Mouse (Mus musculus): Measurements from ENCODE around the gene Cyp4f15. TPM values are rescaled to one million over a fixed set of nuclear protein-coding genes. Genes with fewer than 3 reads are reported as not detected.
"Not testable (repeated sequence)": the region's sequence is repeated elsewhere in the genome, so short reads cannot be mapped to it uniquely, and the experiment has no call there.

The Cyp4f15 gene
- polyA plus RNA-seq, 1 experiment from 2014 or later, result 0.27 TPM

- Histone ChIP-seq H3K27ac (replicated peaks; ENCODE audit: low read depth, low read length) (no peak overlapping the region), H3K36me3 (replicated peaks; ENCODE audit: control insufficient read depth, insufficient read depth, low read depth, low read length) (no peaks in the 10 kb centered on the region), H3K4me3 (ENCODE audit: low read depth, low read length) (no peak overlapping the region), H3K27me3 (ENCODE audit: control insufficient read depth, insufficient read depth, low read length) (no peaks in the 10 kb centered on the region), H3K4me2 (ENCODE audit: low read depth, low read length) (no peak overlapping the region), H3K4me1 (ENCODE audit: control insufficient read depth, insufficient read depth, low read length) (no peaks in the 10 kb centered on the region), H3K9ac (replicated peaks; ENCODE audit: low read length) (no peak overlapping the region), H3K9me3 (replicated peaks; ENCODE audit: control insufficient read depth, low read length) (no peaks in the 10 kb centered on the region)
- WGBS, result 81% methylated on average over 7 of the region's 7 CpGs
- DNase-seq (ENCODE audit: low spot score), result no peak
- ATAC-seq (replicated peaks; ENCODE audit: insufficient number of reproducible peaks, low FRiP score, low TSS enrichment, low read depth), result no peak
Observed at GRCm38 (mm10) chr17:32722771-32723170, 37.3 kb downstream of the Cyp4f15 start.

- H3K4me2 ChIP-seq (ENCODE audit: low read depth, low read length); ATAC-seq (replicated peaks; ENCODE audit: insufficient number of reproducible peaks, low FRiP score, low TSS enrichment, low read depth); H3K27ac ChIP-seq (replicated peaks; ENCODE audit: low read depth, low read length); H3K27me3 ChIP-seq (ENCODE audit: control insufficient read depth, insufficient read depth, low read length); DNase-seq (ENCODE audit: low spot score); H3K9ac ChIP-seq (replicated peaks; ENCODE audit: low read length); H3K4me1 ChIP-seq (ENCODE audit: control insufficient read depth, insufficient read depth, low read length); H3K4me3 ChIP-seq (ENCODE audit: low read depth, low read length); H3K9me3 ChIP-seq (replicated peaks; ENCODE audit: control insufficient read depth, low read length); H3K36me3 ChIP-seq (replicated peaks; ENCODE audit: control insufficient read depth, insufficient read depth, low read depth, low read length): not testable (repeated sequence)
Observed at GRCm38 (mm10) chr17:32726360-32726759, 40.9 kb downstream of the Cyp4f15 start.

- Histone ChIP-seq H3K4me3 (ENCODE audit: low read depth, low read length) (no peak overlapping the region), H3K9ac (replicated peaks; ENCODE audit: low read length) (no peak overlapping the region), H3K9me3 (replicated peaks; ENCODE audit: control insufficient read depth, low read length) (no peaks in the 10 kb centered on the region), H3K27ac (replicated peaks; ENCODE audit: low read depth, low read length) (no peak overlapping the region), H3K27me3 (ENCODE audit: control insufficient read depth, insufficient read depth, low read length) (no peaks in the 10 kb centered on the region), H3K4me2 (ENCODE audit: low read depth, low read length) (no peak overlapping the region), H3K4me1 (ENCODE audit: control insufficient read depth, insufficient read depth, low read length) (no peaks in the 10 kb centered on the region), H3K36me3 (replicated peaks; ENCODE audit: control insufficient read depth, insufficient read depth, low read depth, low read length) (no peaks in the 10 kb centered on the region)
- ATAC-seq (replicated peaks; ENCODE audit: insufficient number of reproducible peaks, low FRiP score, low TSS enrichment, low read depth) (no peak), DNase-seq (ENCODE audit: low spot score) (peak; percentile 15)
- WGBS, result 74% methylated on average over 3 of the region's 3 CpGs
Observed at GRCm38 (mm10) chr17:32729029-32729428, 43.6 kb downstream of the Cyp4f15 start.

- Histone ChIP-seq H3K4me1 (ENCODE audit: control insufficient read depth, insufficient read depth, low read length) (no peaks in the 10 kb centered on the region), H3K27ac (replicated peaks; ENCODE audit: low read depth, low read length) (no peak overlapping the region), H3K36me3 (replicated peaks; ENCODE audit: control insufficient read depth, insufficient read depth, low read depth, low read length) (no peaks in the 10 kb centered on the region), H3K9me3 (replicated peaks; ENCODE audit: control insufficient read depth, low read length) (no peaks in the 10 kb centered on the region), H3K4me3 (ENCODE audit: low read depth, low read length) (no peak overlapping the region), H3K9ac (replicated peaks; ENCODE audit: low read length) (no peak overlapping the region), H3K27me3 (ENCODE audit: control insufficient read depth, insufficient read depth, low read length) (no peaks in the 10 kb centered on the region), H3K4me2 (ENCODE audit: low read depth, low read length) (no peak overlapping the region)
- ATAC-seq (replicated peaks; ENCODE audit: insufficient number of reproducible peaks, low FRiP score, low TSS enrichment, low read depth) (no peak), DNase-seq (ENCODE audit: low spot score) (no peak)
- 92% methylated on average over 1 of the region's 1 CpGs for WGBS
Observed at GRCm38 (mm10) chr17:32738406-32738805, 53.0 kb downstream of the Cyp4f15 start.

GRCm38 (mm10) chr17:32741057-32741456 is 55.6 kb downstream of the Cyp4f15 start:
- no peak overlapping the region for H3K4me2 ChIP-seq (ENCODE audit: low read depth, low read length)
- no peaks in the 10 kb centered on the region for H3K27me3 ChIP-seq (ENCODE audit: control insufficient read depth, insufficient read depth, low read length)
- WGBS, result 23% methylated on average over 1 of the region's 1 CpGs
- ATAC-seq (replicated peaks; ENCODE audit: insufficient number of reproducible peaks, low FRiP score, low TSS enrichment, low read depth), result no peak
- H3K27ac ChIP-seq (replicated peaks; ENCODE audit: low read depth, low read length), result no peak overlapping the region
- no peak overlapping the region for H3K4me3 ChIP-seq (ENCODE audit: low read depth, low read length)
- no peaks in the 10 kb centered on the region for H3K9me3 ChIP-seq (replicated peaks; ENCODE audit: control insufficient read depth, low read length)
- no peaks in the 10 kb centered on the region for H3K4me1 ChIP-seq (ENCODE audit: control insufficient read depth, insufficient read depth, low read length)
- DNase-seq (ENCODE audit: low spot score), result no peak
- no peak overlapping the region for H3K9ac ChIP-seq (replicated peaks; ENCODE audit: low read length)
- no peaks in the 10 kb centered on the region for H3K36me3 ChIP-seq (replicated peaks; ENCODE audit: control insufficient read depth, insufficient read depth, low read depth, low read length)

GRCm38 (mm10) chr17:32750611-32751010 is 65.2 kb downstream of the Cyp4f15 start:
- WGBS, result 49% methylated on average over 5 of the region's 5 CpGs
- Histone ChIP-seq H3K9me3 (replicated peaks; ENCODE audit: control insufficient read depth, low read length) (no peaks in the 10 kb centered on the region), H3K27ac (replicated peaks; ENCODE audit: low read depth, low read length) (no peak overlapping the region), H3K36me3 (replicated peaks; ENCODE audit: control insufficient read depth, insufficient read depth, low read depth, low read length) (no peaks in the 10 kb centered on the region), H3K4me1 (ENCODE audit: control insufficient read depth, insufficient read depth, low read length) (no peaks in the 10 kb centered on the region), H3K4me3 (ENCODE audit: low read depth, low read length) (no peak overlapping the region), H3K27me3 (ENCODE audit: control insufficient read depth, insufficient read depth, low read length) (no peaks in the 10 kb centered on the region), H3K4me2 (ENCODE audit: low read depth, low read length) (no peak overlapping the region), H3K9ac (replicated peaks; ENCODE audit: low read length) (no peak overlapping the region)
- DNase-seq (ENCODE audit: low spot score) (no peak), ATAC-seq (replicated peaks; ENCODE audit: insufficient number of reproducible peaks, low FRiP score, low TSS enrichment, low read depth) (no peak)

Other genes starting within 250 kb of the Cyp4f15 start
- 0.46 and 0.98 TPM in 2 replicates for gene Cyp4f39, start 232.9 kb upstream of the Cyp4f15 start, polyA plus RNA-seq (2014; fragmentation: Nextera tagmentation; extraction: Ambion mirVana)
- 4.0 and 7.1 TPM in 2 replicates for gene Cyp4f17, start 179.6 kb upstream of the Cyp4f15 start, polyA plus RNA-seq (2014; fragmentation: Nextera tagmentation; extraction: Ambion mirVana)
- gene Cyp4f16, start 149.1 kb upstream of the Cyp4f15 start, polyA plus RNA-seq (2014; fragmentation: Nextera tagmentation; extraction: Ambion mirVana), result 16.5 and 16.7 TPM in 2 replicates
- not detected in 2 replicates for gene Cyp4f37, start 64.3 kb upstream of the Cyp4f15 start, polyA plus RNA-seq (2014; fragmentation: Nextera tagmentation; extraction: Ambion mirVana)
- gene Cyp4f40, start 26.7 kb upstream of the Cyp4f15 start, polyA plus RNA-seq (2014; fragmentation: Nextera tagmentation; extraction: Ambion mirVana), result not detected in 2 replicates
- 25.6 and 33.8 TPM in 2 replicates for gene Zfp871, start 102.7 kb downstream of the Cyp4f15 start, polyA plus RNA-seq (2014; fragmentation: Nextera tagmentation; extraction: Ambion mirVana)
- 11.5 and 13.2 TPM in 2 replicates for gene Zfp811, start 124.3 kb downstream of the Cyp4f15 start, polyA plus RNA-seq (2014; fragmentation: Nextera tagmentation; extraction: Ambion mirVana)
- 17.1 and 23.5 TPM in 2 replicates for gene Zfp799, start 144.6 kb downstream of the Cyp4f15 start, polyA plus RNA-seq (2014; fragmentation: Nextera tagmentation; extraction: Ambion mirVana)
- 11.7 and 12.3 TPM in 2 replicates for gene Zfp870, start 206.0 kb downstream of the Cyp4f15 start, polyA plus RNA-seq (2014; fragmentation: Nextera tagmentation; extraction: Ambion mirVana)
- gene Cyp4f14, start 231.7 kb downstream of the Cyp4f15 start, polyA plus RNA-seq (2014; fragmentation: Nextera tagmentation; extraction: Ambion mirVana), result not detected in 2 replicates

All from embryonic facial prominence, embryonic 11.5 days (tissue).